Mouse (Mus musculus): ENCODE measurements at regions not wholly inside any gene's neighbourhood (a gene's known extent, or its start where the extent isn't known, plus 50 kb on each side); places are given as distances from the start of the nearest gene placed in this dataset.
A peak's percentile ranks its signal among the peaks of the same experiment; 100 is the strongest.

- TF ChIP-seq ZC3H11A (IDR thresholded peaks at IDR 0.05; ENCODE audit: low read depth, low read length) (no peak), POLR2A (IDR thresholded peaks at IDR 0.05; ENCODE audit: low read depth, low read length) (no peak), JUND (conservative IDR thresholded peaks at IDR 0.05; ENCODE audit: low read depth, low read length) (no peak), E2F4 (IDR thresholded peaks at IDR 0.05; ENCODE audit: insufficient replicate concordance, low read depth, low read length) (no peak), SIN3A (IDR thresholded peaks at IDR 0.05; ENCODE audit: low read length) (no peak), TCF12 (IDR thresholded peaks at IDR 0.05; ENCODE audit: low read depth, low read length) (no peak), EP300 (IDR thresholded peaks at IDR 0.05; ENCODE audit: low read length) (peak; percentile 50), MYC (IDR thresholded peaks at IDR 0.05; ENCODE audit: low read depth, low read length) (0 out of 2 replicates have a peak, but pooled peaks have one; percentile 14), MEF2A (IDR thresholded peaks at IDR 0.05; ENCODE audit: borderline replicate concordance, low read depth, low read length) (peak; percentile 71; the same call in 1 of the 2 replicates)
Observed at GRCm38 (mm10) chr3:153791610-153792363, 52.2 kb upstream of the Asb17 start.
